Mouse (Mus musculus) hindbrain, embryonic 14.5 days (tissue): ENCODE measurements at regions not wholly inside any gene's neighbourhood (a gene's known extent, or its start where the extent isn't known, plus 50 kb on each side); places are given as distances from the start of the nearest gene placed in this dataset.

Source experiments
- ATAC-seq: fragments of 200-750 bp; cut with Nextera tagmentation; 2 replicates; pipeline ENCODE4 v1.8.0; 2017; ENCODE audit warnings: moderate number of reproducible peaks, mild to moderate bottlenecking, moderate TSS enrichment, moderate library complexity; ENCODE audit not compliant: low FRiP score
- DNase-seq: peaks from one replicate; pipeline ENCODE4 v3.0.0-alpha.2; 2015; ENCODE audit warnings: low spot score
- H3K27ac ChIP-seq: fragments of 300-500 bp; sonication (generic); 2 replicates; pipeline ENCODE4 v1.5.1; 2014; ENCODE audit warnings: mild to moderate bottlenecking, moderate library complexity
- H3K27me3 ChIP-seq: fragments of 300-500 bp; sonication (generic); 2 replicates; pipeline ENCODE4 v1.6.1; 2014; ENCODE audit warnings: mild to moderate bottlenecking, low read length, mixed read lengths; ENCODE audit not compliant: control insufficient read depth, insufficient read depth
- H3K36me3 ChIP-seq: fragments of 300-500 bp; sonication (generic); replicated peaks from 2 replicates; pipeline ENCODE4 v1.6.1; 2014; ENCODE audit not compliant: control insufficient read depth, insufficient read depth
- H3K4me1 ChIP-seq: fragments of 300-500 bp; sonication (generic); replicated peaks from 2 replicates; pipeline ENCODE4 v1.6.1; 2014; ENCODE audit warnings: antibody characterized with exemption, low read length, mixed read lengths; ENCODE audit not compliant: control insufficient read depth, insufficient read depth
- H3K4me2 ChIP-seq: fragments of 300-500 bp; sonication (generic); replicated peaks from 2 replicates; pipeline ENCODE4 v1.6.1; 2014; ENCODE audit warnings: mild to moderate bottlenecking, moderate library complexity
- H3K4me3 ChIP-seq: fragments of 300-500 bp; sonication (generic); replicated peaks from 2 replicates; pipeline ENCODE4 v1.5.1; 2014; ENCODE audit warnings: mild to moderate bottlenecking, low read length
- H3K9ac ChIP-seq: fragments of 300-500 bp; sonication (generic); 2 replicates; pipeline ENCODE4 v1.6.1; 2014
- H3K9me3 ChIP-seq: fragments of 300-500 bp; sonication (generic); 2 replicates; pipeline ENCODE4 v1.6.1; 2016; ENCODE audit warnings: low read length; ENCODE audit not compliant: control insufficient read depth
- WGBS: fragments of 180-500 bp; shearing (Covaris S2); extraction: QIAGEN DNeasy Blood & Tissue Kit; methylation state at CpG from one replicate; pipeline ENCODE4 v1.1.7; 2014; 5-methylcytosine and 5-hydroxymethylcytosine counted together

DNA sequence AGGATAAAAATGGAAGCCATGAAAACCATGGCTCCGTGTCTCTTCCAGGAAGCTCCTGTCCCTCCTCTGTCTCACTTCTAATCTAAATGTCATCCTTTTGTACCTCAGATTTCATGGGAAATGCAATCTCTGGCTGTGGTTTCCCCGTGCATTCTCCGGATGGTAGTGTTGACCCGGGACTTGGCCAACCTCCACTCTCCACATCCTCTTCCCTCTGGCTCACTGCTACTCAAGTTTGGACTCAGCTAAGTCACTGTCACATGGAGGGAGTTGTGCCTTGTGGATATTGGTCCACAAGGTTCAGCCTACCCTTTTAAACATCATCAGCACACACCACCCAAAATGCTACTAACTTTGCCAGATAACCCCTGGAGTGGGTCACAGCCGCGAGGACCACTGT is 226.4 kb downstream of the Irs2 start:
- H3K9me3 ChIP-seq = peaks cover 7% of the 10 kb centered on the region; the same call in 1 of the 2 replicates
- no peak overlapping the region for H3K4me3 ChIP-seq
- H3K9ac ChIP-seq = no peak overlapping the region
- 90% methylated on average over 6 of the region's 6 CpGs for WGBS
- H3K4me2 ChIP-seq = no peak overlapping the region
- H3K27me3 ChIP-seq = no peaks in the 10 kb centered on the region
- DNase-seq = no peak
- no peak for ATAC-seq
- H3K27ac ChIP-seq = no peak overlapping the region
- no peaks in the 10 kb centered on the region for H3K36me3 ChIP-seq
- no peaks in the 10 kb centered on the region for H3K4me1 ChIP-seq

DNA sequence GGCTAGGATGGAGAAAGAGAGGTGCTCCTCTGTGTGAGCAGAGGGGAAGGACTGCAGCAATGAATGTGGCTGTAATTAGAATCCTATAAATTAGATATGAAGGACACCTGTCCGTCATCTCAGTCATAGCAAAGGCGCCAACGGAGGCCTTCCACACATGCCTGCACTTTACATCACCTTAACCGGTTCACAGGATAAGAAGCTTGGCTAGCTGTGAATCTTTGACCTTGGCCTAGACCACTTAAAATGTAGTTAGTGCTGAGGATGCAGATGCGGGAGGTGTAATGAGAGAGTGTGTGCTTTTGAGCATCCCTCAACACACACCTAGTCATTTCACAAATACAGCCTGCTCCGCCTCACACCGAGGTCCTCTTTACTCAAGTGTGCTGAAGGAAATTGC is 228.6 kb downstream of the Irs2 start:
- H3K4me2 ChIP-seq = no peak overlapping the region
- ATAC-seq = no peak

DNA sequence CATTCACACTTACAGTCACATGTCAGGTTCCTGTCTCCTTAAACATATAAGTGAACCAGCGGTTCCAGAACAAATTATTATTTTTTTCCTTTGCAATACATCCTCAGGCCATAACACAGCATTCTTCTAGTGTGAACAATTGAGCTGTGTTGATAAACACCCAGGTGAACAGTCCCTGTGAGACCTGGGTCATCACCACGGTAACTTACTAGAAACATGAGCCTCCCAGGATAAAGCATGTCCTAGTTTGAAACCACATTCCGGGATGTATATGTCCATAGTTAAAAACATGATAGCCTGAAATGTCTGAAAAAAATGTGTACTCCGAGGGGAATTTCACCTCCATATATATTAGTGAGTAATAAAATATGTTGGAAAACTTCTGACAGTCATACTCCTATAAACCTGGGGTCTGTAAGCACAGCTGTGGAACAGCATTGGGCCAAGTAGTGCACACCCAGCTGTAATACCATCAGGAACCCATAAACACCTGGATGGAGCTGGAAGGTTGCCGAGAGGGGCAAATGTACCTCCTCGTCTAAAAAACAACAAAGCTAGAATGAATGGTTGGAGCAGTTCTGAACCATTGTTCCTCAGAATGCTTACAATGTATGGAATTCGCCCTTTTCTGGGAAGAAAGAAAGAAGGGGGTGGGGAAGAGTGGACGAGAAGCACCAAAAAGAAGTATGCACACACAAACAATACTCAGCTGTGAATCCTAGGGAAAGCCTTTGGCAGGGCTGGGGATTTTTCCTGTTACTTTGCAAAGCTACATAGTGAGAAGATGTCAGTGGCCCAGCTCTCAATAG is 232.9 kb downstream of the Irs2 start:
- Histone ChIP-seq H3K4me1 (no peaks in the 10 kb centered on the region), H3K27me3 (no peaks in the 10 kb centered on the region), H3K4me2 (no peak overlapping the region), H3K4me3 (no peak overlapping the region), H3K9me3 (peaks cover 13% of the 10 kb centered on the region; the same call in 1 of the 2 replicates), H3K36me3 (no peaks in the 10 kb centered on the region), H3K9ac (no peak overlapping the region), H3K27ac (no peak overlapping the region)
- ATAC-seq = no peak
- WGBS = 61% methylated on average over 8 of the region's 8 CpGs
- no peak for DNase-seq

More for the DNA sequence above, 228.6 kb downstream of the Irs2 start:
- Histone ChIP-seq H3K9me3 (peaks cover 13% of the 10 kb centered on the region; the same call in 1 of the 2 replicates), H3K4me3 (no peak overlapping the region), H3K27me3 (no peaks in the 10 kb centered on the region), H3K36me3 (no peaks in the 10 kb centered on the region), H3K27ac (no peak overlapping the region), H3K4me1 (no peaks in the 10 kb centered on the region), H3K9ac (no peak overlapping the region)
- whole genome bisulfite sequencing = 96% methylated on average over 7 of the region's 7 CpGs
- no peak for DNase-seq

DNA sequence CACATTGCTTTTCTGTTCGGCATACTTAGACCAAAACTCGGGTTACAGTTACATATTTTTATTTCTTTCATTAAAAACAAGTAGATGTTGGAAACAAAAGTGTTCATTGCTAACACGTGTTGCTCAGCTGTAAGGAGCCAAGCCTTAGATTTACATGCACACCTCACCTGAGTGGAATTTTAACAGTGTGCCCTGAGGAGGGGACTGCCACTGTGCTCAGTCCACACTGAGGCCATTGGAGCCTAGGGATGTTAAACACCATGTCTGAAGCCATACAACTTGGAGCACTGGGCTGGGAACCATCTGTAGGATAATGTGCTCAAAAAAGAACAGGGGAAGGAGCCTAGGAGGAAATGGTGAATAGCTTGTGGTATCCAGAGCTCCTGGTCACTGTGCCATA is 233.5 kb downstream of the Irs2 start:
- no peak overlapping the region for H3K4me2 ChIP-seq
- no peaks in the 10 kb centered on the region for H3K36me3 ChIP-seq
- H3K27ac ChIP-seq = no peak overlapping the region
- no peaks in the 10 kb centered on the region for H3K4me1 ChIP-seq
- 94% methylated on average over 3 of the region's 3 CpGs for WGBS
- no peak overlapping the region for H3K4me3 ChIP-seq
- peaks cover 13% of the 10 kb centered on the region; the same call in 1 of the 2 replicates for H3K9me3 ChIP-seq
- ATAC-seq (no peak), DNase-seq (no peak)
- no peak overlapping the region for H3K9ac ChIP-seq
- no peaks in the 10 kb centered on the region for H3K27me3 ChIP-seq

DNA sequence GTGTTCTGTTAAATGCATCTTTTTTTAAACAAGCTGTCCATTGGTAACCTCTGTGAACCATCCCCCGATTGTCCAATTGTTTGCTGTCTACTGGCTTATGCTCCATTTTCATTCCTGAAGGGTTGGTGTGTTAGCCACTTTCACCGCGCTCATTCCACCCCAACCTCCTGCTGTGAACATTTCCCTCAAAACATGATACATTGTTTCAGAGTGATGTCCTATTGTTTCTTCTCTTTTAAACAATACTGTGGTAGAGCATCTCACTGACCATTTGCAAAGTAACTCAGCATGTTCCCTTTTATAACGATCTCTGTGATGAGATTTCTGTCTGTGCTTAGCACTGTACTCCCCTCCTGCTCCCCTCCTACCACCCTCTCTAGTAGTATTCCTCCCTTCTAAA is 240.1 kb downstream of the Irs2 start:
- ATAC-seq (no peak), DNase-seq (no peak)
- Histone ChIP-seq H3K9ac (no peak overlapping the region), H3K4me3 (no peak overlapping the region), H3K4me1 (no peaks in the 10 kb centered on the region), H3K27ac (no peak overlapping the region), H3K4me2 (no peak overlapping the region), H3K36me3 (no peaks in the 10 kb centered on the region), H3K27me3 (no peaks in the 10 kb centered on the region), H3K9me3 (no peaks in the 10 kb centered on the region)
- WGBS = 54% methylated on average over 4 of the region's 4 CpGs

DNA sequence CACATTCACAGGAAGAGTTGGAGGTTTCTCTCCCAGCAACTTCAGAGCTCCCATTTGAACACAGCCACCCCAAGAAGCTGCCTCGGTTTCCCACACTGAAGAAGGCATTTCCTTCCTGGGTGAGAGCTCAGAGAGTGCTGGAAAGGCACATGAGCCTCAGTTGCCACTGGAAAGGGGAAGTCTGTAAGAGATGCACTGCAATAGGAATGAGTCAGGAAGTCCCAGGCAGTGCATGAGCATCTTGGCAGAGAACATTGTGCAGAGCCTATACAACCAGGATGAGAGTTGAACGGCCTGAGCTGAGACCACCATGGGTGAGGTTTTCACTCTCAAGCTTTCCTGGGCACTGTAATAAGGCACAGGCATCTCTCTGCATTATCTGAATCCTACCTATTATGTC is 244.4 kb downstream of the Irs2 start:
- 91% methylated on average over 2 of the region's 2 CpGs for WGBS
- H3K27ac ChIP-seq = no peak overlapping the region

DNA sequence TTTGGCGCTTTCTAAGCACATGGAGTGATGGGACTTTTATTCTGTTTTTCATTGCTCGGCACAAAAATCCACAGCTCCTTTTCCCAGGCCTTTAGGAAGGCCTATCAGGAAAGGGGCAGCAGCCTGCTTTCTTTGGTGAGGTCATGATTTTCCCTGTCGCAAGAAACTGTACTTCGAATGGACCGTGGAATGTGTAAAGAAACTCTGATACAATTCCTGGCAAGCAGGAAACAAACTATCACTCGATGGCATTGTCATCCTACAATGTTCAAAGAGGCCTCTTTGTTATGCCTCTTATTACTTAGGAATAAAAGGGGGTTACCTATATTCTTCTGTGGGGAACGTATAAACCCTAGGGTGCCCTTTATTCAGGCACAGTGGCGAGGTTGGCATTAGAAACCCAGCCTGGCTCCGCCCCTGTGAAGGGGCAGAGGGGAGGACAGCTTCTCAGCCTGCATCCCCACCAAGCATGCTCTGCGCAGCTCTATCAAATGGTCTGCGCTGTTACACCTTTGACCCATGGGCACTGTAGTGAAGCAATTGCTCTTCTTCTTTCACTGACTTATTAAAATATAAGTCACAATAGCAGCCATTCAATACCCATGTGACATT is 246.5 kb downstream of the Irs2 start:
- WGBS = 20% methylated on average over 11 of the region's 11 CpGs
- no peak overlapping the region for H3K4me2 ChIP-seq
- no peak overlapping the region for H3K9ac ChIP-seq
- no peaks in the 10 kb centered on the region for H3K27me3 ChIP-seq
- ATAC-seq (no peak), DNase-seq (no peak)
- no peaks in the 10 kb centered on the region for H3K9me3 ChIP-seq
- H3K4me3 ChIP-seq = no peak overlapping the region
- peaks cover 14% of the 10 kb centered on the region for H3K4me1 ChIP-seq
- peak overlapping the region; percentile 81 for H3K27ac ChIP-seq
- H3K36me3 ChIP-seq = no peaks in the 10 kb centered on the region

More for the DNA sequence above, 244.4 kb downstream of the Irs2 start:
- DNase-seq (no peak), ATAC-seq (no peak)
- Histone ChIP-seq H3K36me3 (no peaks in the 10 kb centered on the region), H3K27me3 (no peaks in the 10 kb centered on the region), H3K9ac (no peak overlapping the region), H3K4me1 (peaks cover 14% of the 10 kb centered on the region), H3K9me3 (no peaks in the 10 kb centered on the region), H3K4me3 (no peak overlapping the region), H3K4me2 (no peak overlapping the region)

DNA sequence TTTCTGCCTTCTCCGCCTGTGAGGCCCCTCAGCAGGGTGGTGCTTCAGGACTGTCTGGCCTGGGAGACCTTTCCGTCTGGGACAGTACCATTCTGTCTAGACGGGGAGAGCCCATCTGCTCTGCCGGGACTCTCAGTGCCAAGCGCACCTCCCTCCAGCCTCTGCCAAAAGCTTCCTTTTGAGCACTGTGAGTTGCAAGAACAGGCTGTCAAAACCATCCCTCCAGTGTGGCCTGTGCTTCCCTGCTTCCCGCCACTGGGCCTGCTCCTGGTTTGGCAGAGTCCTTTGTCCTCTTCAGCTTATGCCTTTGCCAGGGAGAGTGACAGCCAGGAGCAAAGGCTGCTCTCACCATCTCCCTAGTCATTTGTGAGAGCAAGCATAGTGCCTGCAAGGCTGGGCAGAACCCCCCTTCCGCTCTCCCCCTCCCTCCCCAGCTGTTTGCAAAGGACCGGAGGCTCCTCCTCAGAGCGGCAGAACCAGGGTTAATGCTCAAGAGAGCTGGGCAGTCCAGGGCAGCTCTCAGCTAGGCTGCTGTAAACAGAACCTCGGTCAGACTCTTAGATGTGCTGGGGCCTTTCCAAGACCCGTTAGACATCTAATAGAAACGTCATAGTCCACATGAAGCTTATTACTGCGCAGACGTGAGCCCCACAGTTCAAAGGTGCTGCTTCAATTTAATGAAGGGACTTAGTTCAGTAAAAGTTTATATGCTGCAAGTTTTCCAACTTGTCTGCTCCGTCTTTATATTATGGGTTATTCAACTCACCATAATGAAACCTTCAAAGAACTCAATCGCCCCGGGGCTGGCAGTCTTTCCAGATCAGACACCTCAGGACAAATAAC is 247.2 kb downstream of the Irs2 start:
- Histone ChIP-seq H3K4me1 (peaks cover 14% of the 10 kb centered on the region), H3K9ac (0 out of 2 replicates have a peak overlapping the region, but pooled peaks have one; percentile 38), H3K27me3 (no peaks in the 10 kb centered on the region), H3K9me3 (no peaks in the 10 kb centered on the region), H3K4me3 (no peak overlapping the region), H3K4me2 (peak overlapping the region; percentile 23), H3K36me3 (no peaks in the 10 kb centered on the region), H3K27ac (peak overlapping the region; percentile 81)
- DNase-seq (peak; percentile 73), ATAC-seq (peak; percentile 94)
- 4% methylated on average over 17 of the region's 17 CpGs for WGBS

DNA sequence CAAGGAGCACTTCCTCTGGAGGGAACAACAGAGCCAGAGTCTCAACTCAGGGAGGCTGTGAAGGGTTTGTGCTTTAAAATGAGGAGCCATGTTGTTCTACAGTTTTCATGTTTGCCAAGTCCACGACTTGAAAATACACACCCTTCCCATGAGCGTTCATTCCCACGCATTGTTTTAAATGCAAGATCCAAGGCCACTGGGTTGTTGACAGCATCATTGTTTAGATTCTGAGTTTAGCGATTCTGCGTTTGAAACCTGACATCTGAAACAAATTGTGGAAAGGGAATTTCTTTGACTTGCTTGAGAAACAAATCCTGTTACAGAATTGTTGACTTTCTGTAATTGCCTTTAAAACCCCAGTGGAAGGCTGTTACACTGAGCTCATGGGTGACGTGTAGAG is 248.0 kb downstream of the Irs2 start:
- Histone ChIP-seq H3K27me3 (no peaks in the 10 kb centered on the region), H3K27ac (peak overlapping the region; percentile 81), H3K36me3 (no peaks in the 10 kb centered on the region), H3K4me3 (no peak overlapping the region), H3K9me3 (no peaks in the 10 kb centered on the region), H3K9ac (no peak overlapping the region), H3K4me2 (peak overlapping the region; percentile 23), H3K4me1 (peaks cover 14% of the 10 kb centered on the region)
- WGBS = 32% methylated on average over 6 of the region's 6 CpGs
- ATAC-seq (no peak), DNase-seq (no peak)
